Comparison of ENCODE assay signal across 7 mouse cellular contexts in the genomic region with DNA sequence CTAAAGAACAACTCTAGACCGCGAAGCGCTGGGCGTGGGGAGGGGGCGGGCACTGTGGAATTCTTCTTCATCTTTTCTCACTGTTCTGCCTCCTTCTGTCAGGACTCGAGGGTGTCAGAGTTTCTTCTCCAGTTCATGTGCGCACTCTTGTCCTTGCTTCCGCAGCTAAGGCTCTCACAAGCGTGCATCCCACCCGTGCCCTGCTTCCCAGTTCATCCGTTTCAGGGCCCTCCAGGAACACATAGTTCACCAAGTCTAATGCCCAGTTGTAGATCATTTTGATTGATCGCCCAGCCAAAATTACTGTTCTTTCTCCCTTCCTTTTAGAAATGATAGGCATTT. TPM values are rescaled to one million over a fixed set of nuclear protein-coding genes. Genes with fewer than 3 reads are reported as not detected.
DNase-seq lines count a peak whose midpoint lies in the region; ATAC-seq and TF ChIP-seq lines count a peak whose summit lies in the region.

No protein-coding gene starts in this region.

- 14% methylated on average over 12 of the region's 12 CpGs for WGBS in liver, adult 2 months
- 5% methylated on average over 12 of the region's 12 CpGs for WGBS in intestine, postnatal 0 days
- 6% methylated on average over 12 of the region's 12 CpGs for WGBS in neural tube, embryonic 14.5 days

- no peaks in the 10 kb centered on the region for H3K9me3 ChIP-seq in intestine, postnatal 0 days (ENCODE audit: control insufficient read depth)
- no peaks in the 10 kb centered on the region for H3K9me3 ChIP-seq in neural tube, embryonic 14.5 days (ENCODE audit: control insufficient read depth, low read length)

- H3K79me2 ChIP-seq in liver, adult 2 months (ENCODE audit: control insufficient read depth, insufficient read depth, low read length), result no peaks in the 10 kb centered on the region

- peak overlapping the region; percentile 92 for H3K4me2 ChIP-seq in intestine, postnatal 0 days (replicated peaks; ENCODE audit: low read depth)
- H3K4me2 ChIP-seq in neural tube, embryonic 14.5 days (ENCODE audit: low read depth, low read length), result peak overlapping the region; percentile 76

- TF ChIP-seq POLR2A in liver, adult 2 months (IDR thresholded peaks at IDR 0.05; ENCODE audit: extremely low read depth, insufficient read depth, low read length), result no peak
- TF ChIP-seq POLR2A in embryonic fibroblast, embryonic 13.5 days (IDR thresholded peaks at IDR 0.05; ENCODE audit: low read depth, low read length), result no peak; the same call in none of the 2 replicates

- ATAC-seq in intestine, postnatal 0 days, result peak; percentile 1; the same call in 1 of the 2 replicates
- peak; percentile 62 for ATAC-seq in neural tube, embryonic 14.5 days (ENCODE audit: low read depth)

- DNase-seq in liver, adult 2 months (ENCODE audit: extremely low read depth, low read depth, low spot score), result no peak
- no peak for DNase-seq in liver
- no peak for DNase-seq in urinary bladder, postnatal 36 days (ENCODE audit: low spot score in 2 of 2)
- DNase-seq in cerebellum, adult 18-20 months, result no peak

- H3K4me1 ChIP-seq in liver, adult 2 months (ENCODE audit: control insufficient read depth, insufficient read depth, low read length), result peaks cover 8% of the 10 kb centered on the region; the same call in 1 of the 2 replicates
- H3K4me1 ChIP-seq in embryonic fibroblast, embryonic 13.5 days (ENCODE audit: control insufficient read depth, insufficient read depth, low read length), result no peaks in the 10 kb centered on the region
- H3K4me1 ChIP-seq in intestine, postnatal 0 days (replicated peaks; ENCODE audit: control insufficient read depth, insufficient read depth, low read length), result peaks cover 4% of the 10 kb centered on the region
- peaks cover 12% of the 10 kb centered on the region for H3K4me1 ChIP-seq in neural tube, embryonic 14.5 days (ENCODE audit: control insufficient read depth, insufficient read depth, low read length)

- H3K27me3 ChIP-seq in liver, adult 2 months (ENCODE audit: control insufficient read depth, insufficient read depth, low read length), result no peaks in the 10 kb centered on the region
- no peaks in the 10 kb centered on the region for H3K27me3 ChIP-seq in intestine, postnatal 0 days (replicated peaks; ENCODE audit: control insufficient read depth, insufficient read depth, low read length)
- no peaks in the 10 kb centered on the region for H3K27me3 ChIP-seq in neural tube, embryonic 14.5 days (ENCODE audit: control insufficient read depth, insufficient read depth, low read length)

- peak overlapping the region; percentile 57 for H3K4me3 ChIP-seq in liver, adult 2 months (ENCODE audit: insufficient read depth, low read depth, low read length)
- peak overlapping the region; percentile 23 for H3K4me3 ChIP-seq in embryonic fibroblast, embryonic 13.5 days (ENCODE audit: insufficient read depth, low read length)
- peak overlapping the region; percentile 53 for H3K4me3 ChIP-seq in intestine, postnatal 0 days (ENCODE audit: low read depth, low read length)
- H3K4me3 ChIP-seq in neural tube, embryonic 14.5 days (ENCODE audit: low read depth, low read length), result peak overlapping the region; percentile 46

- no peak overlapping the region for H3K27ac ChIP-seq in liver, adult 2 months (replicated peaks; ENCODE audit: insufficient read depth, low read depth, low read length)
- peak overlapping the region; percentile 38 for H3K27ac ChIP-seq in embryonic fibroblast, embryonic 13.5 days (ENCODE audit: insufficient read depth, low read length)
- H3K27ac ChIP-seq in intestine, postnatal 0 days (ENCODE audit: low read depth, low read length), result peak overlapping the region; percentile 84
- peak overlapping the region; percentile 88 for H3K27ac ChIP-seq in neural tube, embryonic 14.5 days (ENCODE audit: low read depth, low read length)

- peaks cover 13% of the 10 kb centered on the region for H3K36me3 ChIP-seq in liver, adult 2 months (ENCODE audit: control insufficient read depth, insufficient read depth, low read length)
- H3K36me3 ChIP-seq in intestine, postnatal 0 days (ENCODE audit: control insufficient read depth, insufficient read depth), result peaks cover 22% of the 10 kb centered on the region; the same call in 1 of the 2 replicates
- peaks cover 13% of the 10 kb centered on the region for H3K36me3 ChIP-seq in neural tube, embryonic 14.5 days (ENCODE audit: control insufficient read depth, insufficient read depth, low read length)

- H3K9ac ChIP-seq in liver, adult 2 months (ENCODE audit: low read depth, low read length), result peak overlapping the region; percentile 74
- peak overlapping the region; percentile 75; the same call in 1 of the 2 replicates for H3K9ac ChIP-seq in intestine, postnatal 0 days (ENCODE audit: low read depth, low read length)
- H3K9ac ChIP-seq in neural tube, embryonic 14.5 days (replicated peaks; ENCODE audit: low read depth, low read length), result peak overlapping the region; percentile 66

- TF ChIP-seq CTCF in liver, adult 2 months (IDR thresholded peaks at IDR 0.05; ENCODE audit: low read depth, low read length), result no peak
- TF ChIP-seq CTCF in embryonic fibroblast, embryonic 13.5 days (IDR thresholded peaks at IDR 0.05; ENCODE audit: borderline replicate concordance, insufficient read depth, low read length), result no peak
- no peak for TF ChIP-seq CTCF in intestine, postnatal 0 days (IDR thresholded peaks at IDR 0.05; ENCODE audit: low read depth)

RNA-seq across cellular contexts. Expression of a gene that starts 0.3 kb away (rescaled TPM):
- total RNA-seq in liver, adult 2 months (2014; rRNA removed), result 7.0 and 10.4 TPM in 2 replicates
- polyA plus RNA-seq in liver, adult 2 months (2012; rRNA removed), result 13.4 and 16.1 TPM in 2 replicates
- 19.6 and 25.0 TPM in 2 replicates for polyA plus RNA-seq in embryonic fibroblast, embryonic 13.5 days (2011; ENCODE audit: insufficient read length, low read depth, missing spikeins)
- 70.9 and 71.5 TPM in 2 replicates for polyA plus RNA-seq in intestine, postnatal 0 days (2015; fragmentation: Nextera tagmentation; extraction: Ambion mirVana)
- polyA plus RNA-seq in neural tube, embryonic 14.5 days (2014; fragmentation: Nextera tagmentation; extraction: Ambion mirVana), result 138 and 163 TPM in 2 replicates

RNA-seq across cellular contexts. Expression of a gene that starts 15.6 kb away (rescaled TPM):
- 29.8 and 32.5 TPM in 2 replicates for total RNA-seq in liver, adult 2 months (2014; rRNA removed)
- polyA plus RNA-seq in liver, adult 2 months (2012; rRNA removed), result 13.3 and 15.4 TPM in 2 replicates
- 15.4 and 17.5 TPM in 2 replicates for polyA plus RNA-seq in embryonic fibroblast, embryonic 13.5 days (2011; ENCODE audit: insufficient read length, low read depth, missing spikeins)
- 5.1 and 6.3 TPM in 2 replicates for polyA plus RNA-seq in intestine, postnatal 0 days (2015; fragmentation: Nextera tagmentation; extraction: Ambion mirVana)
- 5.9 and 7.3 TPM in 2 replicates for polyA plus RNA-seq in neural tube, embryonic 14.5 days (2014; fragmentation: Nextera tagmentation; extraction: Ambion mirVana)

RNA-seq across cellular contexts. Expression of a gene that starts 16.2 kb away (rescaled TPM):
- 0.18 and 0.34 TPM in 2 replicates for total RNA-seq in liver, adult 2 months (2014; rRNA removed)
- polyA plus RNA-seq in liver, adult 2 months (2012; rRNA removed), result 0.49 and 0.64 TPM in 2 replicates
- 0.23 and 0.35 TPM in 2 replicates for polyA plus RNA-seq in embryonic fibroblast, embryonic 13.5 days (2011; ENCODE audit: insufficient read length, low read depth, missing spikeins)
- 0.16 and 0.26 TPM in 2 replicates for polyA plus RNA-seq in intestine, postnatal 0 days (2015; fragmentation: Nextera tagmentation; extraction: Ambion mirVana)
- 0.24 and 0.91 TPM in 2 replicates for polyA plus RNA-seq in neural tube, embryonic 14.5 days (2014; fragmentation: Nextera tagmentation; extraction: Ambion mirVana)

RNA-seq across cellular contexts. Expression of a gene that starts 44.1 kb away (rescaled TPM):
- not detected in 2 replicates for total RNA-seq in liver, adult 2 months (2014; rRNA removed)
- not detected in 2 replicates for polyA plus RNA-seq in liver, adult 2 months (2012; rRNA removed)
- polyA plus RNA-seq in embryonic fibroblast, embryonic 13.5 days (2011; ENCODE audit: insufficient read length, low read depth, missing spikeins), result not detected in 2 replicates
- polyA plus RNA-seq in intestine, postnatal 0 days (2015; fragmentation: Nextera tagmentation; extraction: Ambion mirVana), result 5.8 and 6.4 TPM in 2 replicates
- polyA plus RNA-seq in neural tube, embryonic 14.5 days (2014; fragmentation: Nextera tagmentation; extraction: Ambion mirVana), result not detected in 2 replicates

RNA-seq across cellular contexts. Expression of a gene that starts 46.6 kb away (rescaled TPM):
- total RNA-seq in liver, adult 2 months (2014; rRNA removed), result 0.65 and 0.81 TPM in 2 replicates
- 0.66 and 0.71 TPM in 2 replicates for polyA plus RNA-seq in liver, adult 2 months (2012; rRNA removed)
- polyA plus RNA-seq in embryonic fibroblast, embryonic 13.5 days (2011; ENCODE audit: insufficient read length, low read depth, missing spikeins), result 31.7 and 36.6 TPM in 2 replicates
- 2.2 and 2.5 TPM in 2 replicates for polyA plus RNA-seq in intestine, postnatal 0 days (2015; fragmentation: Nextera tagmentation; extraction: Ambion mirVana)
- polyA plus RNA-seq in neural tube, embryonic 14.5 days (2014; fragmentation: Nextera tagmentation; extraction: Ambion mirVana), result 5.8 and 10.2 TPM in 2 replicates
